ENCODE assay signal across 22 mouse cellular contexts in genomic region chrX:142537259-142537963, GRCm38 (mm10).
DNase-seq lines count a peak whose midpoint lies in the region; ATAC-seq and TF ChIP-seq lines count a peak whose summit lies in the region.
"Had no signal": no experiment of that assay in that cellular context is flagged by ENCODE, and none has a peak within 500 bp of the region (broad histone marks: within the 10 kb centered on the region; RNA-seq: fewer than 3 reads in every experiment).

No protein-coding gene starts in this region.

- H3K27me3 ChIP-seq in CH12.LX (replicated peaks), result no peaks in the 10 kb centered on the region

- DNase-seq in CD4-positive, CD25-positive, alpha-beta regulatory T cell, adult 2 months (ENCODE audit: low read depth, low spot score), result peak; percentile 2
- peak; percentile 61 for DNase-seq in CH12.LX (ENCODE audit: extremely low read depth)
- DNase-seq in urinary bladder, postnatal 25 days (ENCODE audit: low spot score), result no peak
- no peak for DNase-seq in cerebellum, adult 11 months
- no peak for DNase-seq in right cerebral cortex, postnatal 36 days (ENCODE audit: low spot score in 2 of 2)
- DNase-seq: adrenal gland, postnatal 36 days; cerebellum, adult 8-10 months; gastrocnemius, postnatal 14 days; kidney, adult 11 months; liver, postnatal 0 days; lung, postnatal 14 days; right cerebral cortex, postnatal 14 days had no signal

- TF ChIP-seq POLR2A in CH12.LX (IDR thresholded peaks at IDR 0.05; ENCODE audit: low read depth, low read length), result no peak

- H3K4me1 ChIP-seq in CH12.LX (ENCODE audit: control insufficient read depth in 1 of 2, insufficient read depth in 2 of 2), result peaks cover 5 to 41% of the 10 kb centered on the region in 2 experiments; a peak in 3 of 4 replicates
- H3K4me1 ChIP-seq: forebrain, embryonic 12.5 days; hindbrain, embryonic 10.5 days; limb, embryonic 15.5 days; midbrain, embryonic 12.5 days had no signal

- no peak for TF ChIP-seq RAD21 in CH12.LX (IDR thresholded peaks at IDR 0.05; ENCODE audit: low read depth, low read length)

- dilution Hi-C loops in CH12.LX (cut with MboI; ENCODE audit: extremely low pct_ligation_motif_present, extremely low pct_unique_long_range_greater_than_20kb, low sequenced_read_pairs), result no loop called here

- TF ChIP-seq CTCF in CH12.LX (conservative IDR thresholded peaks at IDR 0.05 in 1 of 2, IDR thresholded peaks at IDR 0.05 in 1 of 2; ENCODE audit: low read depth in 2 of 2, low read length in 2 of 2), result no peak

- no peak overlapping the region for H3K4me2 ChIP-seq in CH12.LX (ENCODE audit: insufficient read depth, low read depth, poor library complexity, severe bottlenecking)
- H3K4me2 ChIP-seq: forebrain, embryonic 12.5 days; limb, embryonic 15.5 days; midbrain, embryonic 12.5 days had no signal

- H3K9me3 ChIP-seq in CH12.LX (replicated peaks; ENCODE audit: low read length), result no peaks in the 10 kb centered on the region
- H3K9me3 ChIP-seq: forebrain, embryonic 12.5 days; hindbrain, embryonic 10.5 days; limb, embryonic 15.5 days; midbrain, embryonic 12.5 days had no signal

- H3K36me3 ChIP-seq in CH12.LX (replicated peaks in 1 of 2; ENCODE audit: control insufficient read depth in 1 of 2, insufficient read depth in 1 of 2, low read length in 1 of 2), result no peaks in the 10 kb centered on the region
- H3K36me3 ChIP-seq: forebrain, embryonic 12.5 days; hindbrain, embryonic 10.5 days; limb, embryonic 15.5 days; midbrain, embryonic 12.5 days had no signal

- in situ Hi-C loops in CH12.LX (cut with MboI; ENCODE audit: low pct_ligation_motif_present, low pct_unique_long_range_greater_than_20kb, low sequenced_read_pairs), result loop anchor here (25.0 kb wide), 1 partner anchor 325 kb away; no protein-coding TSS in a partner anchor

- TF ChIP-seq EP300 in CH12.LX (IDR thresholded peaks at IDR 0.05; ENCODE audit: low read length), result peak; percentile 76

- ATAC-seq in CD4-positive, CD25-positive, alpha-beta regulatory T cell, adult 4 months, result no peak
- ATAC-seq in common myeloid progenitor, adult 5-6 weeks (replicated peaks; ENCODE audit: low read depth, poor library complexity, severe bottlenecking), result peak; percentile 61
- 0 out of 2 replicates have a peak, but pooled peaks have one; percentile 23 for ATAC-seq in neutrophil, adult 5-6 weeks (ENCODE audit: extremely low read depth, insufficient number of reproducible peaks, low FRiP score, poor library complexity, severe bottlenecking)
- ATAC-seq: hindbrain, postnatal 0 days; liver, postnatal 0 days had no signal

- no peaks in the 10 kb centered on the region for H3K79me2 ChIP-seq in CH12.LX (replicated peaks; ENCODE audit: control insufficient read depth, extremely low read depth, insufficient read depth, poor library complexity, severe bottlenecking)

- no peak overlapping the region for H3K9ac ChIP-seq in CH12.LX (ENCODE audit: insufficient read depth, low read depth)
- H3K9ac ChIP-seq: forebrain, embryonic 12.5 days; limb, embryonic 15.5 days; liver, postnatal 0 days; midbrain, embryonic 12.5 days had no signal

- H3K27ac ChIP-seq in CH12.LX (ENCODE audit: insufficient read depth, low read depth), result peak overlapping the region; percentile 19
- H3K27ac ChIP-seq: forebrain, embryonic 12.5 days; hindbrain, embryonic 10.5 days; hindbrain, postnatal 0 days; layer of hippocampus, adult 2 months; limb, embryonic 15.5 days; midbrain, embryonic 12.5 days had no signal

- no peak overlapping the region for H3K4me3 ChIP-seq in CH12.LX (replicated peaks in 1 of 3; ENCODE audit: low read depth in 2 of 3, low read length in 2 of 3, poor library complexity in 1 of 3)
- H3K4me3 ChIP-seq: forebrain, embryonic 12.5 days; hindbrain, embryonic 10.5 days; layer of hippocampus, adult 2 months; limb, embryonic 15.5 days; midbrain, embryonic 12.5 days; myocyte had no signal

TF ChIP-seq in CH12.LX, 34 proteins besides CTCF, POLR2A, EP300 and RAD21:
- TF ChIP-seq JUND (conservative IDR thresholded peaks at IDR 0.05; ENCODE audit: low read depth, low read length) (peak; percentile 86), ETS1 (conservative IDR thresholded peaks at IDR 0.05; ENCODE audit: low read depth, low read length) (peak; percentile 75), HCFC1 (IDR thresholded peaks at IDR 0.05; ENCODE audit: low read depth, low read length) (no peak), E2F4 (IDR thresholded peaks at IDR 0.05; ENCODE audit: insufficient replicate concordance, low read depth, low read length) (no peak), JUN (IDR thresholded peaks at IDR 0.05; ENCODE audit: insufficient read depth, low read depth, low read length) (peak; percentile 80), MEF2A (IDR thresholded peaks at IDR 0.05; ENCODE audit: borderline replicate concordance, low read depth, low read length) (peak; percentile 45; the same call in 1 of the 2 replicates), TBP (conservative IDR thresholded peaks at IDR 0.05; ENCODE audit: low read depth, low read length) (0 out of 2 replicates have a peak, but pooled peaks have one; percentile 13), IRF4 (IDR thresholded peaks at IDR 0.05; ENCODE audit: low read depth, low read length) (peak; percentile 51; the same call in 1 of the 2 replicates), NELFE (IDR thresholded peaks at IDR 0.05; ENCODE audit: low read depth, low read length) (no peak)
TF ChIP-seq in CH12.LX: peak in this region for 6.

Comparison
In these comparisons a context has a peak if more than half of its experiments do, and no peak if none do; other contexts are left out.
1. DNase-seq: peak in CD4-positive, CD25-positive, alpha-beta regulatory T cell, adult 2 months (single experiment) and CH12.LX (single experiment); none in urinary bladder, postnatal 25 days (single experiment), cerebellum, adult 11 months (single experiment) and right cerebral cortex, postnatal 36 days (0 of 2).